Mouse (Mus musculus) B cell, adult 67 days (primary cell): ENCODE results near the gene Fbxl14. TPM values are rescaled to one million over a fixed set of nuclear protein-coding genes. Genes with fewer than 3 reads are reported as not detected.

Experiments
- total RNA-seq, 2 experiments: library from RNA; stranded (reverse); gene quantifications; 4 replicates each; pipeline ENCODE4 v1.2.4; 2023

Gene Fbxl14
- total RNA-seq: 10 to 100 TPM; 59.2 to 63.7 TPM

GRCm38 (mm10) chr6:119479343-119479875, at the start of gene Fbxl14:
Fbxl14 (plus strand) TSS chr6:119479668.

Other genes with a start within 250 kb of the Fbxl14 start
- gene Cacna2d4, start 243.1 kb upstream of the Fbxl14 start, total RNA-seq: 1 to 10 TPM; 1.7 to 2.5 TPM
- under 1 TPM; 0.56 to 0.61 TPM for gene Lrtm2, start 148.9 kb upstream of the Fbxl14 start, total RNA-seq
- 10 to 100 TPM; 36.6 to 43.5 TPM for gene Adipor2, start 62.0 kb upstream of the Fbxl14 start, total RNA-seq
- not detected for gene Wnt5b, start 64.7 kb downstream of the Fbxl14 start, total RNA-seq